Mouse (Mus musculus): ENCODE results near the gene Cic. TPM values are rescaled to one million over a fixed set of nuclear protein-coding genes. Genes with fewer than 3 reads are reported as not detected.

Cic gene
- polyA plus RNA-seq, 1 experiment from 2014 or later: 34.2 TPM

- Histone ChIP-seq H3K27me3 (ENCODE audit: control insufficient read depth, insufficient read depth, low read length) (no peaks in the 10 kb centered on the region), H3K4me3 (ENCODE audit: low read depth, low read length) (peak overlapping the region; percentile 79), H3K4me2 (ENCODE audit: low read depth, severe bottlenecking) (peak overlapping the region; percentile 88), H3K36me3 (ENCODE audit: control insufficient read depth, insufficient read depth, low read length) (peaks cover 16% of the 10 kb centered on the region), H3K4me1 (ENCODE audit: control insufficient read depth, insufficient read depth, low read length) (peaks cover 38% of the 10 kb centered on the region), H3K9me3 (ENCODE audit: control insufficient read depth, low read length) (no peaks in the 10 kb centered on the region), H3K9ac (ENCODE audit: low read length) (peak overlapping the region; percentile 81), H3K27ac (replicated peaks; ENCODE audit: low read depth, low read length) (peak overlapping the region; percentile 94)
- ATAC-seq (ENCODE audit: insufficient number of reproducible peaks, low FRiP score, low TSS enrichment, low read depth): peak; percentile 4; the same call in 1 of the 2 replicates
- DNase-seq (ENCODE audit: low spot score): peak; percentile 70
- WGBS: under 1% methylated on average over 32 of the region's 36 CpGs
Measured at GRCm38 (mm10) chr7:25282731-25283211, 15.3 kb downstream of the Cic start.

- H3K4me1 ChIP-seq (ENCODE audit: control insufficient read depth, insufficient read depth, low read length): peaks cover 36% of the 10 kb centered on the region
- no peaks in the 10 kb centered on the region for H3K27me3 ChIP-seq (ENCODE audit: control insufficient read depth, insufficient read depth, low read length)
- no peak overlapping the region for H3K27ac ChIP-seq (replicated peaks; ENCODE audit: low read depth, low read length)
- DNase-seq (ENCODE audit: low spot score) (no peak), ATAC-seq (ENCODE audit: insufficient number of reproducible peaks, low FRiP score, low TSS enrichment, low read depth) (no peak)
- peak overlapping the region; percentile 79 for H3K4me3 ChIP-seq (ENCODE audit: low read depth, low read length)
- peaks cover 25% of the 10 kb centered on the region for H3K36me3 ChIP-seq (ENCODE audit: control insufficient read depth, insufficient read depth, low read length)
- H3K9me3 ChIP-seq (ENCODE audit: control insufficient read depth, low read length): no peaks in the 10 kb centered on the region
- H3K9ac ChIP-seq (ENCODE audit: low read length): peak overlapping the region; percentile 81
- WGBS: 21% methylated on average over 5 of the region's 5 CpGs
- H3K4me2 ChIP-seq (ENCODE audit: low read depth, severe bottlenecking): peak overlapping the region; percentile 88
Measured at GRCm38 (mm10) chr7:25283637-25284036, 16.1 kb downstream of the Cic start.

DNA sequence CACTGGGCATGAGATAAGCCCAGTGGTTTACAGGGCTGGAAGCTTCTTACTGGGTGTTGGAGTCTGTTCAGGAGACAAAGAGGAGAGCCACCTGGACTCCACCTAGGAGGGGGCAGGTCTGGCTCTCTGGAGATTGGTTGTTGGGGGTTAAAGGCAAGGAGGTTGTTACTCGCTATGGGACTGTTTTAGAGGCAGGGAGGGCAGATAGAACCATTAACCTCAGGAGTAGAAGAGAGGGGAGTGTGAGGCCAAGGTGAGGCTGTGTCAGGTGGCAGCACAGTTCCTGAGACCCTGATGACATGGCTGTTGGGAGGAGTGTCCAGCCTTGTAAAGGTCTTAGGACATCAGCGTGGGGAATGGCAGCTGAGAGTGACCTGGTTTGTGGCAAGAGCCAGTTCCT lies 16.7 kb downstream of the Cic start:
- ATAC-seq (ENCODE audit: insufficient number of reproducible peaks, low FRiP score, low TSS enrichment, low read depth): no peak
- H3K4me1 ChIP-seq (ENCODE audit: control insufficient read depth, insufficient read depth, low read length): peaks cover 36% of the 10 kb centered on the region
- no peaks in the 10 kb centered on the region for H3K9me3 ChIP-seq (ENCODE audit: control insufficient read depth, low read length)
- H3K36me3 ChIP-seq (ENCODE audit: control insufficient read depth, insufficient read depth, low read length): peaks cover 30% of the 10 kb centered on the region
- H3K4me3 ChIP-seq (ENCODE audit: low read depth, low read length): peak overlapping the region; percentile 14; the same call in 1 of the 2 replicates
- 0 out of 2 replicates have a peak overlapping the region, but pooled peaks have one; percentile 21 for H3K27ac ChIP-seq (replicated peaks; ENCODE audit: low read depth, low read length)
- H3K4me2 ChIP-seq (ENCODE audit: low read depth, severe bottlenecking): peak overlapping the region; percentile 88
- WGBS: 86% methylated on average over 2 of the region's 2 CpGs
- H3K27me3 ChIP-seq (ENCODE audit: control insufficient read depth, insufficient read depth, low read length): no peaks in the 10 kb centered on the region
- peak overlapping the region; percentile 81; the same call in 1 of the 2 replicates for H3K9ac ChIP-seq (ENCODE audit: low read length)
- no peak for DNase-seq (ENCODE audit: low spot score)

GRCm38 (mm10) chr7:25284766-25285165 lies 17.3 kb downstream of the Cic start:
- Histone ChIP-seq H3K36me3 (ENCODE audit: control insufficient read depth, insufficient read depth, low read length) (peaks cover 36% of the 10 kb centered on the region), H3K9ac (ENCODE audit: low read length) (no peak overlapping the region), H3K9me3 (ENCODE audit: control insufficient read depth, low read length) (no peaks in the 10 kb centered on the region), H3K4me3 (ENCODE audit: low read depth, low read length) (no peak overlapping the region), H3K27me3 (ENCODE audit: control insufficient read depth, insufficient read depth, low read length) (no peaks in the 10 kb centered on the region), H3K27ac (replicated peaks; ENCODE audit: low read depth, low read length) (no peak overlapping the region), H3K4me2 (ENCODE audit: low read depth, severe bottlenecking) (no peak overlapping the region), H3K4me1 (ENCODE audit: control insufficient read depth, insufficient read depth, low read length) (peaks cover 34% of the 10 kb centered on the region)
- DNase-seq (ENCODE audit: low spot score) (no peak), ATAC-seq (ENCODE audit: insufficient number of reproducible peaks, low FRiP score, low TSS enrichment, low read depth) (no peak)
- WGBS: 91% methylated on average over 5 of the region's 5 CpGs

GRCm38 (mm10) chr7:25285511-25286238 lies 18.2 kb downstream of the Cic start:
- Histone ChIP-seq H3K27ac (replicated peaks; ENCODE audit: low read depth, low read length) (no peak overlapping the region), H3K36me3 (ENCODE audit: control insufficient read depth, insufficient read depth, low read length) (peaks cover 45% of the 10 kb centered on the region), H3K9me3 (ENCODE audit: control insufficient read depth, low read length) (no peaks in the 10 kb centered on the region), H3K4me2 (ENCODE audit: low read depth, severe bottlenecking) (no peak overlapping the region), H3K4me3 (ENCODE audit: low read depth, low read length) (no peak overlapping the region), H3K27me3 (ENCODE audit: control insufficient read depth, insufficient read depth, low read length) (no peaks in the 10 kb centered on the region), H3K4me1 (ENCODE audit: control insufficient read depth, insufficient read depth, low read length) (peaks cover 25% of the 10 kb centered on the region), H3K9ac (ENCODE audit: low read length) (no peak overlapping the region)
- WGBS: 94% methylated on average over 20 of the region's 20 CpGs
- ATAC-seq (ENCODE audit: insufficient number of reproducible peaks, low FRiP score, low TSS enrichment, low read depth) (no peak), DNase-seq (ENCODE audit: low spot score) (no peak)

DNA sequence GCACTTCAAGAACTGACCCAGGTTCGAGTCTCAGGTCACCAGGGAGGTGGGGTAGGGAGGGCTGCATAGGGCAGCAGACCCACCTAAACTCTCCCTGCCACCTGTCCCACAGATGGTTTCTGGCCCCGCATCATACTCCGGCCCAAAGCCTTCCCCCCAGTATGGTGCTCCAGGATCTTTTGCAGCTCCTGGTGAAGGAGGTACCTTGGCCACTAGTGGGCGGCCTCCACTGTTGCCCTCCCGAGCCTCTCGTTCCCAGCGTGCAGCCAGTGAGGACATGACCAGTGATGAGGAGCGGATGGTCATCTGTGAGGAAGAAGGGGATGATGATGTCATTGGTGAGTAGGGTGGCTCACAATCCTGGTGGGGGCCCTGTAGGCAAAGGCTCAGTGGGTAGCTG lies 19.5 kb downstream of the Cic start:
- Histone ChIP-seq H3K4me3 (ENCODE audit: low read depth, low read length) (no peak overlapping the region), H3K27me3 (ENCODE audit: control insufficient read depth, insufficient read depth, low read length) (no peaks in the 10 kb centered on the region), H3K27ac (replicated peaks; ENCODE audit: low read depth, low read length) (no peak overlapping the region), H3K4me2 (ENCODE audit: low read depth, severe bottlenecking) (no peak overlapping the region), H3K9me3 (ENCODE audit: control insufficient read depth, low read length) (no peaks in the 10 kb centered on the region), H3K4me1 (ENCODE audit: control insufficient read depth, insufficient read depth, low read length) (peaks cover 17% of the 10 kb centered on the region), H3K9ac (ENCODE audit: low read length) (no peak overlapping the region), H3K36me3 (ENCODE audit: control insufficient read depth, insufficient read depth, low read length) (peaks cover 54% of the 10 kb centered on the region)
- WGBS: 79% methylated on average over 8 of the region's 8 CpGs
- no peak for DNase-seq (ENCODE audit: low spot score)
- ATAC-seq (ENCODE audit: insufficient number of reproducible peaks, low FRiP score, low TSS enrichment, low read depth): no peak

DNA sequence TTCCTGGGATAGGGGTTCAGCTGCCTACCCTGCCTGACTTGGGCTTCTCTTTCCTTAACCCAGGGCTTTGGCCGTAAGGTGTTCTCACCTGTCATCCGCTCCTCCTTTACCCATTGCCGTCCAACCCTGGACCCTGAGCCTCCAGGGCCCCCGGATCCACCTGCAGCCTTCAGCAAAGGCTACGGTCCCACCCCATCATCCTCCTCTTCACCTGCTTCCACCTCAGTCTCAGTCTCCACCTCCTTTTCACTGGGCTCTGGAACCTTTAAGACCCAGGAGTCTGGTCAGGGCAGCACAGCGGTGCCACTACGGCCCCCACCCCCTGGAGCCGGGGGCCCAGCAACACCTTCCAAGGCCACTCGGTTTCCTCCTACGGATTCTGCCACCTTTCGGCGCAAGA lies 20.5 kb downstream of the Cic start:
- Histone ChIP-seq H3K27ac (replicated peaks; ENCODE audit: low read depth, low read length) (no peak overlapping the region), H3K4me3 (ENCODE audit: low read depth, low read length) (no peak overlapping the region), H3K27me3 (ENCODE audit: control insufficient read depth, insufficient read depth, low read length) (no peaks in the 10 kb centered on the region), H3K4me2 (ENCODE audit: low read depth, severe bottlenecking) (no peak overlapping the region), H3K9me3 (ENCODE audit: control insufficient read depth, low read length) (no peaks in the 10 kb centered on the region), H3K4me1 (ENCODE audit: control insufficient read depth, insufficient read depth, low read length) (peaks cover 17% of the 10 kb centered on the region), H3K9ac (ENCODE audit: low read length) (peak overlapping the region; percentile 17; the same call in 1 of the 2 replicates), H3K36me3 (ENCODE audit: control insufficient read depth, insufficient read depth, low read length) (peaks cover 63% of the 10 kb centered on the region)
- ATAC-seq (ENCODE audit: insufficient number of reproducible peaks, low FRiP score, low TSS enrichment, low read depth): no peak
- DNase-seq (ENCODE audit: low spot score): no peak
- WGBS: 88% methylated on average over 12 of the region's 12 CpGs

DNA sequence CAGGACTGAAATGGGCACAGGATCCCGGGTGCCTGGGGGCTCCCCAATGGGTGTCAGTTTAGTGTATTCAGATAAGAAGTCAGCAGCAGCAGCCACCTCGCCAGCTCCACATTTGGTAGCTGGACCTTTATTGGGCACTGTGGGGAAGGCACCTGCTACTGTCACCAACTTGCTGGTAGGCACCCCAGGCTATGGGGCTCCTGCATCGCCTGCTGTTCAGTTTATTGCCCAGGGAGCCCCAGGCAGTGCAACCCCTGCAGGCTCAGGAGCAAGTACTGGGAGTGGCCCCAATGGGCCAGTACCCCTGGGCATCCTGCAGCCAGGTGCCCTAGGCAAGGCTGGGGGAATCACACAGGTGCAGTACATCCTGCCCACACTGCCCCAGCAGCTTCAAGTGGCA lies 21.2 kb downstream of the Cic start:
- Histone ChIP-seq H3K9ac (ENCODE audit: low read length) (no peak overlapping the region), H3K9me3 (ENCODE audit: control insufficient read depth, low read length) (no peaks in the 10 kb centered on the region), H3K4me2 (ENCODE audit: low read depth, severe bottlenecking) (no peak overlapping the region), H3K36me3 (ENCODE audit: control insufficient read depth, insufficient read depth, low read length) (peaks cover 67% of the 10 kb centered on the region), H3K27me3 (ENCODE audit: control insufficient read depth, insufficient read depth, low read length) (no peaks in the 10 kb centered on the region), H3K4me1 (ENCODE audit: control insufficient read depth, insufficient read depth, low read length) (peaks cover 10% of the 10 kb centered on the region), H3K4me3 (ENCODE audit: low read depth, low read length) (no peak overlapping the region), H3K27ac (replicated peaks; ENCODE audit: low read depth, low read length) (no peak overlapping the region)
- DNase-seq (ENCODE audit: low spot score) (no peak), ATAC-seq (ENCODE audit: insufficient number of reproducible peaks, low FRiP score, low TSS enrichment, low read depth) (no peak)
- 82% methylated on average over 3 of the region's 3 CpGs for WGBS

Data from limb, embryonic 11.5 days (tissue).